Mouse (Mus musculus) frontal cortex, postnatal 25 days (tissue): ENCODE measurements around the gene Hmox1.
A peak's percentile ranks its signal among the peaks of the same experiment; 100 is the strongest.

Experiments used
- DNase-seq, 2 experiments: peaks; one replicate each; pipeline ENCODE4 v3.0.0; 2022; ENCODE audit warnings: low spot score in 2 of 2

The Hmox1 gene

GRCm38 (mm10) chr8:75093399-75094156 is at the start of gene Hmox1:
Gene Hmox1 (plus strand): TSS chr8:75093621.
- peak; percentile 65 to 80 for DNase-seq

GRCm38 (mm10) chr8:75046303-75046702 is 47.1 kb upstream of the Hmox1 start:
- no peak for DNase-seq

- DNase-seq = no peak
These were observed 45.6 kb upstream of the Hmox1 start for GRCm38 (mm10) chr8:75047784-75048183.

GRCm38 (mm10) chr8:75053342-75053741 is 40.1 kb upstream of the Hmox1 start:
- no peak for DNase-seq

- DNase-seq = no peak
These were observed 37.7 kb upstream of the Hmox1 start for GRCm38 (mm10) chr8:75055673-75056072.

GRCm38 (mm10) chr8:75060022-75060421 is 33.4 kb upstream of the Hmox1 start:
- DNase-seq = no peak

GRCm38 (mm10) chr8:75060815-75061214 is 32.6 kb upstream of the Hmox1 start:
- no peak for DNase-seq

- no peak for DNase-seq
These were observed 30.1 kb upstream of the Hmox1 start for GRCm38 (mm10) chr8:75063290-75063689.

GRCm38 (mm10) chr8:75064790-75065189 is 28.6 kb upstream of the Hmox1 start:
- no peak for DNase-seq

GRCm38 (mm10) chr8:75067287-75067686 is 26.1 kb upstream of the Hmox1 start:
- no peak for DNase-seq

- DNase-seq = no peak
These were observed 23.1 kb upstream of the Hmox1 start for GRCm38 (mm10) chr8:75070297-75070696.

- DNase-seq = peak; percentile 75 to 77
These were observed 21.6 kb upstream of the Hmox1 start for GRCm38 (mm10) chr8:75071627-75072346.

- DNase-seq = no peak
These were observed 18.5 kb upstream of the Hmox1 start for GRCm38 (mm10) chr8:75074876-75075275.

- DNase-seq = no peak
These were observed 15.2 kb upstream of the Hmox1 start for GRCm38 (mm10) chr8:75078215-75078614.

- no peak for DNase-seq
These were observed 14.6 kb upstream of the Hmox1 start for GRCm38 (mm10) chr8:75078851-75079250.

- no peak for DNase-seq
These were observed 11.9 kb upstream of the Hmox1 start for GRCm38 (mm10) chr8:75081364-75082040.

GRCm38 (mm10) chr8:75082181-75082805 is 11.1 kb upstream of the Hmox1 start:
- no peak for DNase-seq

- DNase-seq = peak; percentile 52 to 71
These were observed 9.6 kb upstream of the Hmox1 start for GRCm38 (mm10) chr8:75083846-75084245.

GRCm38 (mm10) chr8:75084382-75085064 is 8.9 kb upstream of the Hmox1 start:
- DNase-seq = no peak

GRCm38 (mm10) chr8:75086002-75086401 is 7.4 kb upstream of the Hmox1 start:
- no peak for DNase-seq

GRCm38 (mm10) chr8:75087127-75087526 is 6.3 kb upstream of the Hmox1 start:
- no peak for DNase-seq
